Mouse (Mus musculus) forebrain, embryonic 12.5 days (tissue): Measurements from ENCODE around the gene Slc22a14. TPM values are rescaled to one million over a fixed set of nuclear protein-coding genes. Genes with fewer than 3 reads are reported as not detected.
A peak's percentile ranks its signal among the peaks of the same experiment; 100 is the strongest.

Experiments
- ATAC-seq: fragments of 200-750 bp; cut with Nextera tagmentation; 2 replicates; pipeline ENCODE4 v1.8.0; 2017; ENCODE audit warnings: moderate TSS enrichment; ENCODE audit not compliant: low FRiP score
- H3K27ac ChIP-seq: fragments of 300-500 bp; sonication (generic); 2 replicates; pipeline ENCODE4 v1.5.1; 2016; ENCODE audit warnings: mild to moderate bottlenecking
- H3K27me3 ChIP-seq: fragments of 300-500 bp; sonication (generic); 2 replicates; pipeline ENCODE4 v1.6.1; 2016; ENCODE audit warnings: mild to moderate bottlenecking
- H3K36me3 ChIP-seq: fragments of 300-500 bp; sonication (generic); replicated peaks from 2 replicates; pipeline ENCODE4 v1.6.1; 2016; ENCODE audit warnings: mild to moderate bottlenecking
- H3K4me1 ChIP-seq: fragments of 300-500 bp; sonication (generic); 2 replicates; pipeline ENCODE4 v1.6.1; 2016
- H3K4me2 ChIP-seq: fragments of 300-500 bp; sonication (generic); 2 replicates; pipeline ENCODE4 v1.6.1; 2016; ENCODE audit warnings: mild to moderate bottlenecking, moderate library complexity
- H3K4me3 ChIP-seq: fragments of 300-500 bp; sonication (generic); replicated peaks from 2 replicates; pipeline ENCODE4 v1.5.1; 2016; ENCODE audit warnings: mild to moderate bottlenecking
- H3K9ac ChIP-seq: fragments of 300-500 bp; sonication (generic); 2 replicates; pipeline ENCODE4 v1.6.1; 2016; ENCODE audit warnings: mild to moderate bottlenecking
- H3K9me3 ChIP-seq: fragments of 300-500 bp; sonication (generic); 2 replicates; pipeline ENCODE4 v1.6.1; 2016
- WGBS: fragments of 180-500 bp; shearing (Covaris S2); methylation state at CpG from one replicate; pipeline ENCODE4 v1.1.7; 2016; 5-methylcytosine and 5-hydroxymethylcytosine counted together
- polyA plus RNA-seq: library from polyadenylated mRNA; unstranded; fragments of >200 nt; fragmentation: Nextera tagmentation; extraction: Ambion mirVana; gene quantifications from 2 replicates; pipeline ENCODE4 v1.2.1, GENCODE M21; 2016

Slc22a14 gene
- not detected in 2 replicates for polyA plus RNA-seq

DNA sequence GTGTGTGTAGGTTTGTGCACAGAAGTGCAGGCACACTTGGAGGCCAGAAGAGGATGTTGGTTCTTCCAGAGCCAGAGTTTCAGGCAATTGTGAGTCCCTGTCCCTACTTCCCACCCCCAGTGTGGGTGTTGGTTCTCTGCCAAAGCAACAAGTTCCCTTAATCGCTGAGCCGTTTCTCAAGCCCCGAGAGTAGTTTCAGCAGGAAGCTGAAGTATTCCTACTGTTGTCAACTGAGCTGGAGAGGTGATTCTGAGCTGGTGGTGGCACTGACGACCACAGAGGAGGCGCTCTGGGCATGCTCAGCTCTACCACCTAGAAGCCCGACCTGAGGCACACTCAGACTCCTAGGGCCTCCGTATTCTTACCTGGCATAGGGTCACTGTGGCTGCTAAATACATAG lies at the start of gene Slc22a14:
TSS of gene Slc22a14 (minus strand) at position 270 of the 400 bp plus-strand sequence.
- no peaks in the 10 kb centered on the region for H3K4me1 ChIP-seq
- no peak within 1 kb of the TSS for H3K9ac ChIP-seq
- WGBS, result 87% methylated on average over 7 of the region's 7 CpGs
- peaks cover 16% of the 10 kb centered on the region for H3K36me3 ChIP-seq
- ATAC-seq, result no peak
- no peak within 1 kb of the TSS for H3K4me3 ChIP-seq
- H3K27ac ChIP-seq, result no peak within 1 kb of the TSS
- H3K4me2 ChIP-seq, result no peak within 1 kb of the TSS
- H3K27me3 ChIP-seq, result no peaks in the 10 kb centered on the region
- no peaks in the 10 kb centered on the region for H3K9me3 ChIP-seq

DNA sequence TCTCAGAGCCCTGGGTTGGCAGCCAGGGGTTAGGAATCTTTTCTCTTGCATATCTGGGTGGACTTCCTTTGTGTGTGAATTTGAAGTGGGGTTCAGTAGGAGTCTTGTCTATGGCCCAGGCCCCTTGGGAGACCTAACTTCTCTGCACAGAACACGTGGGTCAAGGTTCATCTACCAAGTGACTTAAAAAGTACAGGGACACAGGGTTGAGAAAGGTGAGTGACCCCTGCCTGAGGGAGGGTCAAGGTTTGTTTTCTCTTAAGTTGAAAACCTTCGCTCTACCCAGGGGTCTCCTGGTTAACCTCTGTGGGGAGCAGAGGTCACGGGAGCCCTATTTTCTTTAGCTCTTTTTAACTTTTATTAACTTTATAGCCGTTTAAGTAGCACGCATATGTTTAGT lies 44.5 kb upstream of the Slc22a14 start:
- Histone ChIP-seq H3K27ac (no peak overlapping the region), H3K36me3 (peaks cover 66% of the 10 kb centered on the region), H3K4me2 (no peak overlapping the region), H3K27me3 (no peaks in the 10 kb centered on the region), H3K9ac (no peak overlapping the region), H3K4me1 (peaks cover 32% of the 10 kb centered on the region), H3K9me3 (peaks cover 19% of the 10 kb centered on the region), H3K4me3 (no peak overlapping the region)
- ATAC-seq, result no peak
- WGBS, result 84% methylated on average over 5 of the region's 5 CpGs

DNA sequence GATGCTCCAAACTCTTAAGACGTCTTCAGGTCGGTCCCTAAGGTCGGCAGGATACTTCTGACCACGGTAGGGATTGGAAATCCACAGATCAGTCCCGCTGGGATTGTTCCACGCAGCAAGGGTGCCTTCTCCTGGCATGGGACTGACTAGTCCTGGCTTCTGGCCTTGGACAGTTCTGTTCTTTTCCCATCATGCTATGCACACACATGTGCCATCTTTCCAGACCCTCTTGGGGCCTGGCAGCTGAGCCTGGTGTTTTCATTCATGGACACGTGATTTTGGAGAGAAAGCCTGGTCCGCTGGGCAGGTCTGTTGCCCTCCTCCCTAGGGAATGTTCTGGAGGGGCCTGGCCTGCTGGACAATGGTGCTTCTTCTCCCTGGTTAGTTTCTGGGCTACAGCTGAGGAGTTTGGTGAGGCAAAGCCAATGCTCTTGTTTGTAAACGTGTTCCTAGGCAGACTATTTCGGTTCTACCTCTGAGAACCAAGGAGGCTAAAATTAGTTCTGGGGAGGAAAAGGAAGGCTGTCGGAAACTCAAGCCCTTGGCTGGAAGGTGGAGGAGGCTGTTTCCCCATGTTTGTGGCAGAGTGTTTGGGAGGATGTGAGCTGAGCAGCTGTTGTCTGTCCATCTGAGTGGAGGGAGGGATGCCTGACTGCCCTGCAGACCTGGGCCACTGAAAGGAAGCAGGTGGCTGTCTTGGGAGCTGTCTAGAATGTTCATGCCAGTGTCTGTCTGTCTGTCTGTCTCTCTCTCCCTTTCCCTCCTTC lies 43.7 kb upstream of the Slc22a14 start:
- Histone ChIP-seq H3K9me3 (peaks cover 19% of the 10 kb centered on the region), H3K36me3 (peaks cover 66% of the 10 kb centered on the region), H3K27me3 (no peaks in the 10 kb centered on the region), H3K9ac (no peak overlapping the region), H3K4me1 (peaks cover 40% of the 10 kb centered on the region), H3K27ac (no peak overlapping the region), H3K4me3 (no peak overlapping the region), H3K4me2 (no peak overlapping the region)
- WGBS, result 86% methylated on average over 11 of the region's 11 CpGs
- no peak for ATAC-seq

DNA sequence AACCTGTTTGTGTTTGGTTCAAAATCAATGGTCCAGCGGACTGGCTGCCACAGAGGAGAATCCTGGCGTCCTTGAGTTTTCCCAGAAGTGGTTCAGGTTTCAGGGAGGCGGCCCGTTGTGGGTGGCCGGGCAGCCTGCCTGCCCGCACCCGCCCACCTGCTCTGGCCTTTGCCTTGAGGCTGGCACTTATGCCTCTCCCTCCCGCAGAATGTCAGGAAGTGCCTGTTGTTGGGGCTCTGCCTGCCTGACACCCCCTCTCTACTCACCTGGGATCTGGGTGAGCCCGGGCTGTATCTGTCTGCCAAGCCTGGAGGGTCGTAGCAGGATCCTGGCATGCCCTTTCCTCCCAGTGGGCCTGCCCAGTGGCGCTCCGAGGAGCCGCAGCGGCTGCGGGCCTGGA lies 42.5 kb upstream of the Slc22a14 start:
- Histone ChIP-seq H3K27me3 (no peaks in the 10 kb centered on the region), H3K4me3 (no peak overlapping the region), H3K9me3 (peaks cover 13% of the 10 kb centered on the region; the same call in 1 of the 2 replicates), H3K9ac (no peak overlapping the region), H3K4me2 (no peak overlapping the region), H3K4me1 (peaks cover 46% of the 10 kb centered on the region), H3K27ac (no peak overlapping the region), H3K36me3 (peaks cover 60% of the 10 kb centered on the region)
- WGBS, result 83% methylated on average over 15 of the region's 15 CpGs
- ATAC-seq, result no peak

DNA sequence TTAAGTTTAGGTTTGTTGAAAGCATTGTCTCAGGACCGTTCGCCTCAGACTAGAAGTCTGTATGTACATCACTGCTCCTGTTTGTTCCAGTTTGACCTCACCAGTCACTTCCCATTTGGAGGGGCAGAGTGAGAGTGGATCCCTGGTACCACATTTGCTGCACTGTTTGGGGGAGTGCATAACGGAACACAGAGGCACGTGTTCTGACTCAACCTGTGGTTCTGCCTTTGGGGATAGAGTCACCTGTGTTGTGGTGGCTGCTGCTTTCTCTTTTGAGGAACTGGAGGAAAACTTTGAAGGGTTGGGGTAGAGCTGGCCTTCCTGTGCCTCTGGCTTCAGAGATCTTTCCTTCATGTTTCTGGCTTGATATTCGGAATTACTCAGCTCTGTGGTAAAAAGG lies 38.7 kb upstream of the Slc22a14 start:
- Histone ChIP-seq H3K4me3 (peak overlapping the region; percentile 98), H3K36me3 (peaks cover 34% of the 10 kb centered on the region), H3K9me3 (no peaks in the 10 kb centered on the region), H3K4me1 (peaks cover 52% of the 10 kb centered on the region), H3K4me2 (peak overlapping the region; percentile 86), H3K9ac (peak overlapping the region; percentile 100), H3K27me3 (no peaks in the 10 kb centered on the region), H3K27ac (no peak overlapping the region)
- 60% methylated on average over 5 of the region's 5 CpGs for WGBS
- ATAC-seq, result no peak

DNA sequence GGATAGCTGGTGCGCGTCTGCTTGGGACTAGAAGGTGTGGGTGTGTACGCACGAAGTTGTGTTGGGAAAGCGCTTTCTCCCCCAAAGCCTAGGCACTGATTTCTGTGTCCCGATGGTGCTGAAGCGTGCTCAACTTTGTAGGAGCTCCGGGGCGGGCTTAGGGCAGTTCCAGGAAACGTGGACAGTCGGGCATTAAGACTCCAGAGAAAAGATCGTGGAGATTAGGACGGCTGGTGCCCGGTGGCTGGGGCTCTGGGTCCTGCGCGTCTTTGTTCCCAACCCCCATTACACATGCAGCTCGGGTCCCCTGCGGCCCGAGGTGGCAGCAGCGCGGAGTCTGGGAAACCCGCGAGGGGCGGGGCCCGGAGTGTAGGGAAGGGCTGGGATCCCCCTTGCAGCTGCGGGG lies 37.9 kb upstream of the Slc22a14 start:
- peak; percentile 62 for ATAC-seq
- Histone ChIP-seq H3K36me3 (peaks cover 28% of the 10 kb centered on the region), H3K9ac (peak overlapping the region; percentile 100), H3K4me2 (peak overlapping the region; percentile 86), H3K27me3 (no peaks in the 10 kb centered on the region), H3K4me3 (peak overlapping the region; percentile 98), H3K4me1 (peaks cover 49% of the 10 kb centered on the region), H3K27ac (peak overlapping the region; percentile 99), H3K9me3 (no peaks in the 10 kb centered on the region)
- WGBS, result under 1% methylated on average over 26 of the region's 26 CpGs

DNA sequence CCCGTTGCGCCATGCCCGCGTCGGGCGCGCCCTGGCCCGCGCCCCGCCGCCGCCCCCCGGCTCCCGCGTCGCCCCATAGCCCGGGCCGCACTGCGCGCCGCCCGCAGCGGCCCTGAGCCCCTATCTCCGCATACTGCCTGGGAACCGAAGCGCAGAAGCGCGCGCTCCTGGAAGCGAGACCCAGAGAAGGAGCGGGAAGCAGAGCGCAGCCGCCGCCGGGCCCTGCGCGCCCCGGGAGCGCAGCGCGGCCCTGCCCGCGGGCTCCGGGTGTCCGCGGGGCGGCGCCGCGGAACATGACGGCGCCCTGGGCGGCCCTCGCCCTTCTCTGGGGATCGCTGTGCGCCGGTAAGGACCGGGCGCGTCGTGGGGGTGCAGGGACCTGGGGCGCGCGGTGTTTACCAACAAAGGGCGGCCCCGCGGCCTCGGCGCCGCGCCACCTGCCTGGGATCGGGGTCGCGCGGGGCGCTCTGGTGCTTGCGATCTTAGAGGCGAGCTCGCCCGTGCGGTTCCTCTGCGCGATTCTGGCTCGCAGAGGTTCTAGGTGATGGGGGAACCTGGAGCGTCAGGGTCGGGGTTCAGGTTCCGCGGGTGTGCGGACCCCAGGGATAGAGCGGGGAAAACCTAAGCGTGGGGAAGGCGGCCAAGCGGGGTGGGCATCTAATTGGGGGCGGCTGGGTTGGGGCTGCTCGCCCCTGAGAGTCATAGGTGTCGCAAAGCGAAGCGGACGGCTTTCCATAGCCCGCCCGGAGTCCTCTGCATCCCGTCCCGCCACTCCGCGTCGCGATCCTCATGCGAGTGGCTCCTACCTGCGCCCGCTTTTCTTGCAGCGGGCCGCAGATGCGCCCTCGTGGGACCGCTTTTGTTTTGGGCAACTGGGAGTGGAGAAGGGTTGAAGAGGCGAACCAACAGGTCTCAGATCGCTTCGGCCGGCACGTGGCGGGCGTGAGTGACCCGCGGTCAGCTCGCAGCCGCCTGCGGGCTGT lies 37.2 kb upstream of the Slc22a14 start:
- H3K4me3 ChIP-seq, result peak overlapping the region; percentile 98
- peaks cover 45% of the 10 kb centered on the region for H3K4me1 ChIP-seq
- H3K27ac ChIP-seq, result peak overlapping the region; percentile 99
- ATAC-seq, result peak; percentile 27
- H3K27me3 ChIP-seq, result no peaks in the 10 kb centered on the region
- H3K4me2 ChIP-seq, result peak overlapping the region; percentile 86
- 1% methylated on average over 113 of the region's 127 CpGs for WGBS
- H3K9me3 ChIP-seq, result no peaks in the 10 kb centered on the region
- peaks cover 21% of the 10 kb centered on the region for H3K36me3 ChIP-seq
- peak overlapping the region; percentile 100 for H3K9ac ChIP-seq

DNA sequence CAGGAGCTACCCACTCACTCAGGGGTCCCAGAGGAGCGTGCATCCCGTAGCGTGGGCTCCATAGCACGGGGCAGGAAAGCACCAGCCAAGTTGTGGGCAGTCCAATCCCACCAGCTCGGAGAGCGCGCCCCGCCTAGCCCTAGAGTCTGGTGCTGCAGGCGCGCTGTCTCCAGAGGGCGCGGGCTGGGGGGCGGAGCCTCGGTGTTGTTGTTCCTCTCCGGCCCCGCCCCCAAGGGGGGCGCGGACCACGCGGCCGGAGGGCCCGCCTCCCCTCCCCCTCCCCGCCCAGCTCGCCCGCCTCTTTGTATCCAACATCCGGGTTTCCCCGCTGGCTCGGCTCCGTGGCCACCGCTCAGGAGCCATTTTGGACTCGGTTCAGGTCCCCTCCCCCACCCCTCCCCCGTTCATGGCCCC lies 36.5 kb upstream of the Slc22a14 start, which contains the start of gene Acvr2b:
TSS of gene Acvr2b (plus strand) at position 318 of the 414 bp plus-strand sequence.
- WGBS, result under 1% methylated on average over 20 of the region's 32 CpGs
- H3K4me1 ChIP-seq, result peaks cover 38% of the 10 kb centered on the region

DNA sequence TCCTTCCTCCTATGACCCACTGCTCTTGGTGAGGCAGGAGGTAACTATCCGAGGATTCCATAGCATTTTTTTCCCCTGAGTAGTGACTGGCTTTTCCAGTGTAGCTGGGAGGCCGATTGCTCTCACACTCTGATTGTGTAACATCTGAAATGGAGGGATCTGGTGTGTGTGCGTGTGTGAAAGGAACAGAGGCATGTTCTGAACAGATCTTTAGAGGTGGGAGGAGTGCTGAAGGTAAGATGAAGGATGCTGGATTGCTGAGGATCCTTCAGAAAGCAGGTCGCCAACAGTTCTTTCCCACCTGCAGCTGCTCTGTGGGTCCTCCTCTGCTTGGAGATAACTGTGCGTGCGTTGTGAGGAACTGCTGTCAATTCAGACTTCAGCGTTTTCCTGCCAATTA lies 36.0 kb upstream of the Slc22a14 start:
- H3K9me3 ChIP-seq, result no peaks in the 10 kb centered on the region
- H3K4me1 ChIP-seq, result peaks cover 35% of the 10 kb centered on the region
- ATAC-seq, result peak; percentile 7; the same call in 1 of the 2 replicates
- H3K9ac ChIP-seq, result peak overlapping the region; percentile 59
- H3K27ac ChIP-seq, result peak overlapping the region; percentile 99; the same call in 1 of the 2 replicates
- 6% methylated on average over 7 of the region's 7 CpGs for WGBS
- H3K4me3 ChIP-seq, result peak overlapping the region; percentile 98
- H3K36me3 ChIP-seq, result peaks cover 10% of the 10 kb centered on the region; the same call in 1 of the 2 replicates
- peak overlapping the region; percentile 86 for H3K4me2 ChIP-seq
- no peaks in the 10 kb centered on the region for H3K27me3 ChIP-seq

More for the DNA sequence above, 36.5 kb upstream of the Slc22a14 start, which contains the start of gene Acvr2b:
- peaks cover 14% of the 10 kb centered on the region; the same call in 1 of the 2 replicates for H3K36me3 ChIP-seq
- no peaks in the 10 kb centered on the region for H3K27me3 ChIP-seq
- no peaks in the 10 kb centered on the region for H3K9me3 ChIP-seq
- ATAC-seq, result peak; percentile 96
- H3K9ac ChIP-seq, result peak within 1 kb of the TSS; percentile 100
- peak within 1 kb of the TSS; percentile 99 for H3K27ac ChIP-seq
- peak within 1 kb of the TSS; percentile 98 for H3K4me3 ChIP-seq
- H3K4me2 ChIP-seq, result peak within 1 kb of the TSS; percentile 86

DNA sequence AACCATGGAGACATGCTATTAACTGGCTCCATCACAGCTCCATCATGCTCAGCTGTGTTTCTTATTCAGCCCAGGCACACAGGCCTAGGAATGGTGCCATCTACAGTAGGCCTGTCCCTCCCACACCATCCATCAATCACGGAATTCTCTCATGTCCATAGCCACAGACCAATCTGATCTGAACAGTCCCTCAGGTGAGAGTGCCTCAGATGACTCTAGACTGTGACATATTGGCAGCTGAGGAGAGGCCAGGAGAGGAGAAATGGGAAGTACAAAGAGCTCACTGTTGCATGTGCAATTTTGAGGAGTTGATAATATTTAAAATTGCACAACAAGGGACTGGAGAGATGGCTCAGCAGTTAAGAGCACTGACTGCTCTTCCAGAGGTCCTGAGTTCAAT lies 29.5 kb upstream of the Slc22a14 start:
- no peak for ATAC-seq
- H3K4me2 ChIP-seq, result no peak overlapping the region
- 90% methylated on average over 1 of the region's 1 CpGs for WGBS
- no peaks in the 10 kb centered on the region for H3K9me3 ChIP-seq
- H3K36me3 ChIP-seq, result peaks cover 13% of the 10 kb centered on the region
- no peak overlapping the region for H3K27ac ChIP-seq
- no peaks in the 10 kb centered on the region for H3K27me3 ChIP-seq
- no peaks in the 10 kb centered on the region for H3K4me1 ChIP-seq
- H3K4me3 ChIP-seq, result no peak overlapping the region
- no peak overlapping the region for H3K9ac ChIP-seq

DNA sequence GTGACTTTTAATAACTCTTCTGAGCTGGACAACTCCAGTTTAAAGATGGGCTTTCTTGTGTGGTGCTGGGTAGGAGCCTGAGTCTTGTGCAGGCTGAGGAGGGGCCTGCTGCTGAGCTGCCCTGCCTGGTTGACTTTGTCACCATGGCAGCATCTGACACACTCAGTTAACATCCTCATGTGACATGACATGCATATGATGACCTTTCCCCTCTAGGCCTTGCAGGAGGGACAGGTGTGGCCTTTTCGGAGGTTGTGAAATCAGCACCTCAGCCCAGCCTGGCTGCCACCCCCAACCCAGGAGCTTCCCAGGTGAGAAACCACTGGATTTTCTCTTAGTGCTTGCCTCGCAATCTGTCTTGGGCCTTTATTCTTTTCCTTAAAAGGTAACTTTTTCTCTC lies 24.9 kb upstream of the Slc22a14 start:
- Histone ChIP-seq H3K4me3 (no peak overlapping the region), H3K27me3 (no peaks in the 10 kb centered on the region), H3K4me1 (no peaks in the 10 kb centered on the region), H3K9me3 (no peaks in the 10 kb centered on the region), H3K36me3 (peaks cover 14% of the 10 kb centered on the region), H3K27ac (no peak overlapping the region), H3K4me2 (no peak overlapping the region), H3K9ac (no peak overlapping the region)
- ATAC-seq, result no peak
- 95% methylated on average over 2 of the region's 2 CpGs for WGBS

DNA sequence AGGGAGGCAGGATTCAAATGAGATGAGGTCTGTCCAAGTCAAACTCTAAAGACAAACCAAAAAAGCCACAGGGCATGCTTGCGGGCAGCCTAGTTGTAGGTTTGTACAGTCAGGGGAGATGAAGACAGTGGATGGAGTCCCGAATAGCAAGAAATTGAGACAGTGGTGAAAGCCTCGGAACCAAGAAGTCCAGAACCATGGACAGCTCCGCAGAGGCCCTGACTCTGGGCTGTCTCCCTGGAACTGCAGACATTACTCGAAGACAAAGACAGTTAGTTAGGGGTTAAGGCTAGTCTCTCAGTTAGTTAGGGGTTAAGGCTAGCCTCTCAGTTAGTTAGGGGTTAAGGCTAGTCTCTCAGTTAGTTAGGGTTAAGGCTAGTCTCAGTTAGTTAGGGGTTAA lies 23.6 kb upstream of the Slc22a14 start:
- 52% methylated on average over 5 of the region's 5 CpGs for WGBS
- ATAC-seq, result no peak
- Histone ChIP-seq H3K4me3 (no peak overlapping the region), H3K36me3 (peaks cover 24% of the 10 kb centered on the region), H3K9ac (no peak overlapping the region), H3K9me3 (no peaks in the 10 kb centered on the region), H3K27me3 (no peaks in the 10 kb centered on the region), H3K4me1 (no peaks in the 10 kb centered on the region), H3K27ac (no peak overlapping the region), H3K4me2 (no peak overlapping the region)
